Mouse (Mus musculus) midbrain, embryonic 11.5 days (tissue): ENCODE measurements at regions not wholly inside any gene's neighbourhood (a gene's known extent, or its start where the extent isn't known, plus 50 kb on each side); places are given as distances from the start of the nearest gene placed in this dataset.
"Not testable (repeated sequence)": the region's sequence is repeated elsewhere in the genome, so short reads cannot be mapped to it uniquely, and the experiment has no call there.

ENCODE experiments used
- ATAC-seq: fragments of 200-750 bp; cut with Nextera tagmentation; 2 replicates; pipeline ENCODE4 v1.8.0; 2017; ENCODE audit warnings: moderate TSS enrichment, moderate library complexity; ENCODE audit not compliant: low FRiP score
- DNase-seq: peaks from one replicate; pipeline ENCODE4 v3.0.0; 2015; ENCODE audit warnings: low spot score; ENCODE audit errors: missing footprints
- H3K27ac ChIP-seq: fragments of 300-500 bp; sonication (generic); 2 replicates; pipeline ENCODE4 v1.5.1; 2014; ENCODE audit warnings: low read depth, low read length
- H3K27me3 ChIP-seq: fragments of 300-500 bp; sonication (generic); 2 replicates; pipeline ENCODE4 v1.6.1; 2014; ENCODE audit warnings: mild to moderate bottlenecking, low read length, moderate library complexity, mixed read lengths; ENCODE audit not compliant: control insufficient read depth, insufficient read depth
- H3K36me3 ChIP-seq: fragments of 300-500 bp; sonication (generic); 2 replicates; pipeline ENCODE4 v1.6.1; 2014; ENCODE audit warnings: mild to moderate bottlenecking, low read length, moderate library complexity, mixed read lengths; ENCODE audit not compliant: control insufficient read depth, insufficient read depth
- H3K4me1 ChIP-seq: fragments of 300-500 bp; sonication (generic); 2 replicates; pipeline ENCODE4 v1.6.1; 2014; ENCODE audit warnings: low read length; ENCODE audit not compliant: control insufficient read depth, insufficient read depth
- H3K4me2 ChIP-seq: fragments of 300-500 bp; sonication (generic); 2 replicates; pipeline ENCODE4 v1.6.1; 2014; ENCODE audit warnings: mild to moderate bottlenecking, moderate library complexity
- H3K4me3 ChIP-seq: fragments of 300-500 bp; sonication (generic); 2 replicates; pipeline ENCODE4 v1.5.1; 2014; ENCODE audit warnings: low read depth, low read length
- H3K9ac ChIP-seq: fragments of 300-500 bp; sonication (generic); 2 replicates; pipeline ENCODE4 v1.6.1; 2014; ENCODE audit warnings: low read length
- H3K9me3 ChIP-seq: fragments of 300-500 bp; sonication (generic); 2 replicates; pipeline ENCODE4 v1.6.1; 2016; ENCODE audit warnings: low read length; ENCODE audit not compliant: control insufficient read depth
- WGBS: fragments of 180-500 bp; shearing (Covaris S2); extraction: QIAGEN DNeasy Blood & Tissue Kit; methylation state at CpG from one replicate; pipeline ENCODE4 v1.1.7; 2014; 5-methylcytosine and 5-hydroxymethylcytosine counted together

DNA sequence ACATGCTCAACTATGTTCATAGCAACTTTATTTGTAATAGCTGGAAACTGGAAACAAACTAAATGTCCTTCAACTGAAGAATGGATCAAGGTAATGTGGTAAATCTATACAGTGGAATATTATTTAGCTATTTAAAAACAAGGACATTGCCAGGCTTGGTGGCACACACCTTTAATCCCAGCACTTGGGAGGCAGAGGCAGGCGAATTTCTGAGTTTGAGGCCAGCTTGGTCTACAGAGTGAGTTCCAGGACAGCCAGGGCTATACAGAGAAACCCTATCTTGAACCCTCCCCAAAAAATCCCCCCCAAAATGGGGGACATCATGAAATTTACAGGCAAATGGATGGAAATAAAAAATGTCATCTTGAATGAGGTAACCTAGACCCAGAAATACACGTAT lies 213.6 kb downstream of the Gm31371 start:
- H3K36me3 ChIP-seq, H3K27me3 ChIP-seq, DNase-seq, H3K4me2 ChIP-seq, H3K27ac ChIP-seq, H3K9ac ChIP-seq, H3K9me3 ChIP-seq, H3K4me3 ChIP-seq, ATAC-seq, H3K4me1 ChIP-seq: not testable (repeated sequence)
- 83% methylated on average over 2 of the region's 2 CpGs for whole genome bisulfite sequencing

DNA sequence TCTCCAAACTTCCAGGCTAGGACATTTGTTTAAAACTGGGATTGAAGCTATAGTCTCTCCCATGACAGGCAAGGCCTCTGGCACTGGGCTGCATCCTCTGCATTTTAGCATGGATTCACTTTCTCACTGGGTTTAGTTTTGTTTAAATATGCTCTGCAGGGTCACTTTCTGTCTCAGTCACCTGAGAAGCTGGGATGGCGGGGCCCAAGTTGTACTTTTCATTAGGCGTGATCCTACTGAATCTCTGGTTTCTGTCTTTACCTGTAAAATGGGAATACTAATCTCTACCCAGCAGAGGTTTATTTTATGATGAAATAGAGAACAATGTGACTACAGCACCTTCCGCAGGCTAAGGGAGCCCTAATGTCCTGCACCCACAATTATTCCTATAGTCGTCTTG lies 216.4 kb downstream of the Gm31371 start:
- H3K27ac ChIP-seq, H3K4me3 ChIP-seq, H3K9me3 ChIP-seq, H3K4me1 ChIP-seq, H3K36me3 ChIP-seq, DNase-seq, H3K27me3 ChIP-seq, H3K4me2 ChIP-seq, ATAC-seq, H3K9ac ChIP-seq: not testable (repeated sequence)
- WGBS: 75% methylated on average over 4 of the region's 4 CpGs

DNA sequence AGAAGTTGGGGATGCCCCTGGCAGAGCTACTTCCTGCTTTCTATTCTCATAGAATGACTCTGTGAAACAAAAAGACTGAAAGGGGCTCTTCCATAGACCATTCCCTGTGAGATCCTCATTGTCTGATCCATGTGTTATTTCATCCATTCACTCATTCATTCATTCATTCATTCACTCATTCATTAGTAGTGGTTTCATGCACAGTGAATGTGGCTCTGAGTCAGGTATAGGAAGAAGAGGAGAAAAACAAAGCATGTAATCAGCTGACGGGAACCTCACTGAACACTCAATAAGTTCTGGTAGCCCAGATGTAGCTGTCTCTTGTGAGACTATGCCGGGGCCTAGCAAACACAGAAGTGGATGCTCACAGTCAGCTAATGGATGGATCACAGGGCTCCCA lies 217.0 kb downstream of the Gm31371 start:
- DNase-seq, H3K9me3 ChIP-seq, H3K4me1 ChIP-seq, H3K4me2 ChIP-seq, H3K36me3 ChIP-seq, H3K27ac ChIP-seq, H3K4me3 ChIP-seq, H3K27me3 ChIP-seq, ATAC-seq, H3K9ac ChIP-seq: not testable (repeated sequence)
- WGBS: 94% methylated on average over 2 of the region's 2 CpGs

DNA sequence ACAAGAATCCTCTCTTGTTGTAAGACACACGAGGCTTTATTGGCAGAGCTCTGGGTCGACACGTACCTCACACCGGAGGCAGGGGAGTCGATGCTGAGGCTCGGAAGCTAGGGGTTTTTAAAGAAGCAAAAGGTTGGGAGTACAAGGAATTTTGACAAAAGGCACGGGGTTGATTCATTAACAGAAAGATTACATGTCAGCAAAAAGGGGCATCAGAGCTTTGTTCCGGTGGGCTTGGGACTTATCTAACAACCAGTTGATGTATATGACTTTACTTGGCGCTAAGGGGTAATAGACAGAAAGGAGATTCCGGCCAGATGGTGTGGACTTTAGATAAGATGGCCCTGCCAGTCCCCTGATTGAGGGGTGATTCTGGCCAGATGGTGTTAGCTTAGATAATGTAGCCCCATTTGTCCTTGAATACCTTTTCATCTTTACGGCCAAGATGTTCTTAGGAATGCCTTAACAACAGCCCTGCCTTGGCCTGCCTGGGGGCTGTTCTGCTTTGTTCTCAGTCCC lies 218.3 kb downstream of the Gm31371 start:
- not testable (repeated sequence) for H3K27me3 ChIP-seq, H3K4me1 ChIP-seq, H3K27ac ChIP-seq, H3K4me2 ChIP-seq, H3K9me3 ChIP-seq, ATAC-seq, H3K36me3 ChIP-seq, H3K4me3 ChIP-seq, H3K9ac ChIP-seq
- peak; percentile 39 for DNase-seq
- 87% methylated on average over 9 of the region's 11 CpGs for WGBS

DNA sequence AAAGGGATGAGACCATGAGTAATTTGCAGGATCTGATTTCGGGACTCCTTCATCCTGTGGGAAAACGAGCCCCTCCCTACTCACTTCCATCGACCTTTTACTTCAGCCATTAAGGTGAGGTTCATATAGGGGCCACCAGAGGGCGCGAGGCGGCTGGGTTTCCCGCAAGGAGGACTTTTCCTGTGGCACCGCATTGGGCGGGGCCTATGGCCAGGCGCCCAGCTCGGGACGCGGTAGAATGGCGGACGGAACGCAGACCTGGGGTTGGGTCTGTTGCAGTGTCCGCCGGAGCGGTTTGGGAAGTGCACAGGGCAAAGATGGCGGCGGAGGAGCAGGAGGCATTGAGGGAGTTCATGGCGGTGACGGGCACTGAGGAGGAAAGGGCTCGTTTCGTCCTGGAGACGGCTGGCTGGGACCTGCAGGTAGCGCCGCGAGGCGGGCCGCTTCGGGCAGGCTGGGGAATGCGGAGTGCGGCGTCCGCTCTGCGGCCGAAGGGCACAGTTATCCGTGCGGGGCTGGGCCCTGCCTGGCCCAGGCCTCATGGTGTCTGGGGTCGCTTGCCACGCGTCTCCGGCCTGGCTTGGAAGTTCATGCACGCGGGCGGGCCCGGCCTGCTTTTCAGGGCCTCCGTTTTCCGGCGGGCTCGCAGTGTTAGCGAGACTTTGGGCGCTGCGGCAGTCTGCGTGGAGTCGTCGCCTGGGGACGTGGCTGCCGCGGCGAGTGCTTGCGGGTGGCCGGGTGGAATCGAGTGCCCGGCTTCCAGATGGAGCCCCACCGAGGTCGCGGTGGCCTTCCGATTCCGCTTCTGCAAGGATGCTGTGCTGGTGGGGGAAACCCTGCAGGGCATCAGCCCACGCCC lies 219.1 kb downstream of the Gm31371 start:
- DNase-seq (peak; percentile 98), ATAC-seq (peak; percentile 100)
- Histone ChIP-seq H3K4me3 (peak overlapping the region; percentile 45), H3K4me2 (peak overlapping the region; percentile 28), H3K27ac (peak overlapping the region; percentile 22; the same call in 1 of the 2 replicates), H3K9ac (peak overlapping the region; percentile 76)
- not testable (repeated sequence) for H3K9me3 ChIP-seq, H3K27me3 ChIP-seq, H3K36me3 ChIP-seq, H3K4me1 ChIP-seq
- 14% methylated on average over 58 of the region's 72 CpGs for WGBS

DNA sequence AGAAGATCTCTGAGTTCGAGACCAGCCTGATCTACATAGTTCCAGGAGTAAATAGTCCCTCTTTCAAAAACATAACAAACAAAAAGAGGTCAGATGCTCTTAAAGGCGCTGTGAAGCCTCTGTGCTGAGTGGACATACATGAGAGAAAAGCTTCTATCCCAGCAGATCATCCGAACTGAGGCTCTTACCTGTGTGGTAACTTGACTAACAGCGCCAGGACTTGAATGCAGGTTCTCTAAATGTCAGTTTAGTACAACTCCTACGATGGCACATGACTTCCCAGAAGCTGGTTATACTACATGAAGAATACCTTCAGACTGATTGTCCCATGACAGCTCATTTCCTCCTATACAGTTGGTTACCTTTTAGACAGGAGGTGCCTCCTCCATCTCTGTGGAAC lies 220.4 kb downstream of the Gm31371 start:
- WGBS: 95% methylated on average over 5 of the region's 5 CpGs
- DNase-seq, H3K9ac ChIP-seq, H3K4me3 ChIP-seq, H3K27ac ChIP-seq, H3K36me3 ChIP-seq, H3K27me3 ChIP-seq, H3K4me1 ChIP-seq, ATAC-seq, H3K4me2 ChIP-seq, H3K9me3 ChIP-seq: not testable (repeated sequence)

DNA sequence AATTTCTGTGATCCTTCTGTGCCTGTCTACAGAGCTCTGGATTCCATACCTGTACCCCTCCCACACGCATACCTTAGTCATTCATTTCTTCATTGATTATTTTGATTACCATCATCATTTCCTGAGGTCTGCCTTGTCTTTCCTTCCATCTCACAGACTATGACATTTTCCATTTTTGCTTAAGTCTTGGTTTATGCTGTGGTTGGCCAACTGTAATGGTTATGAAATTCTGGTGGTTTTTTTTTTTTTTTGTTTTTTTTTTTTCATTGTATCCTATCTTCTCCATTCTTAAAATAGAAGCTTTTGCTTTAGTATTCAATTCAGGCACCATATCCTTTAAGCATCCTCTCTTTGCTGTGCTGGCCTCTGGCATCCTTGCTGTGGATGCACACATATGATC lies 227.4 kb downstream of the Gm15319 start:
- no CpG with 5 or more reads among the region's 1 CpGs for WGBS
- not testable (repeated sequence) for H3K4me2 ChIP-seq, ATAC-seq

DNA sequence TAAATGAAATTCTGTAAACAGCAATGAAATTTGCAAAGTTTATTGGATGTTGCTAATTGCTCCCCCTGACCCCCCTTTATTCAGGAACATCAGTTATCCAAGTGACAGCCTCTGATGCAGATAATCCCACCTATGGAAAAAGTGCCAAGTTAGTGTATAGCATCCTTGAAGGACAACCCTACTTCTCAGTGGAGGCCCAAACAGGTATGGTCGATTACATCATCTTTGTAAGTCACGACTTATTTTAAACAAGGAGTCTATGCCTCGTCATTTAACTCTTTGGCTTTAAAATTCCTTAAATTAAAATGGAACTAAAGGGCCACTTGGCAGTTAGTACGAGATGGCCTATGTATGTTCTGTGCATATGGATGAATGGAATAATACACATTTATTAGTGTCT lies 217.6 kb downstream of the Gm15319 start:
- H3K4me2 ChIP-seq, H3K9ac ChIP-seq: not testable (repeated sequence)
- WGBS: 89% methylated on average over 4 of the region's 4 CpGs

More for the DNA sequence above, 227.4 kb downstream of the Gm15319 start:
- H3K27ac ChIP-seq, H3K9me3 ChIP-seq, H3K4me1 ChIP-seq, H3K27me3 ChIP-seq, H3K9ac ChIP-seq, DNase-seq, H3K4me3 ChIP-seq, H3K36me3 ChIP-seq: not testable (repeated sequence)

DNA sequence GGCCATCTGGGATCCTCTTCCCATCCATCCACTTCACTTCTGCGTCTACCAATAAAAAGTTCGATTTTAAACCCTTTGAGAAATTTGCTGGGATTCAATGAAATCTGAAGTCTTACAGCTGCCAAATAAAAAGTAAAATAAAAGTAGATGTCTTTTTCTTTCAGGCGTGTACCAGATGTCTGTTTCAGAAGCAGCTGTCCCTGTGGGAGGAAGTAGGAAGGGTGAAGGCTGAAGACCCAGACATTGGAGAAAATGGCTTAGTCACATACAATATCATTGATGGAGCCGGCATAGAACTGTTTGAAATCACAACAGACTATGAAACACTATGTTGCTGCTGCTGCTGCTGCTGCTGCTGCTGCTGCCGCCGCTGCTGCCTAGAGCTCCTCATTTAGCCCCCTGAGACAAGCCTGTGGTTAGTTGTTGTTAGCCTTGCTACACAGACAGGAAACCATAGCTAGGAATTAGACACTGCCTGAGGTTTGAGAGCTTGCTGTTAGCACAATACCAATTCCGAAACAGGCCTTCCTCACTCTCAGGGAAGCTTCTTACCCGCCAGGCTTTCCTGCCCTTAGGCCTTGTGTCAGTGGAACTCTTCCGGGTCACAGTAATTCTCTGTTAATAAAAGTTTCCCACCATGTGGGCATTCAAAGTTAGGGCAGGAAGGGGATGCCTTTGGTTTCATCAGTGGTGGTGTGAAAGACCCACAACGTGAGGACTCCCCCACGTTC lies 211.5 kb downstream of the Gm15319 start:
- not testable (repeated sequence) for H3K4me3 ChIP-seq, H3K9me3 ChIP-seq, H3K36me3 ChIP-seq, ATAC-seq, H3K27ac ChIP-seq, H3K4me1 ChIP-seq, H3K27me3 ChIP-seq, H3K4me2 ChIP-seq, DNase-seq, H3K9ac ChIP-seq
- 83% methylated on average over 5 of the region's 11 CpGs for WGBS

More for the DNA sequence above, 217.6 kb downstream of the Gm15319 start:
- DNase-seq, H3K4me1 ChIP-seq, H3K27ac ChIP-seq, H3K36me3 ChIP-seq, H3K4me3 ChIP-seq, H3K27me3 ChIP-seq, H3K9me3 ChIP-seq, ATAC-seq: not testable (repeated sequence)
